Mouse (Mus musculus) cerebellum, adult 18-20 months (tissue): Measurements from ENCODE around the gene Ttll12.

Experiments
- DNase-seq, 2 experiments: peaks; one replicate each; pipeline ENCODE4 v3.0.0; 2021

Ttll12 gene

GRCm38 (mm10) chr15:83594513-83595363 lies at the start of gene Ttll12:
TSS of gene Ttll12 (minus strand) at chr15:83595157.
- DNase-seq = peak; percentile 95 to 98

GRCm38 (mm10) chr15:83642518-83642917 lies 47.6 kb upstream of the Ttll12 start:
- DNase-seq = no peak

- DNase-seq = no peak
Observed at GRCm38 (mm10) chr15:83640208-83640607, 45.3 kb upstream of the Ttll12 start.

GRCm38 (mm10) chr15:83639160-83639559 lies 44.2 kb upstream of the Ttll12 start:
- DNase-seq = no peak

GRCm38 (mm10) chr15:83638196-83638899 lies 43.4 kb upstream of the Ttll12 start:
- no peak for DNase-seq

DNA sequence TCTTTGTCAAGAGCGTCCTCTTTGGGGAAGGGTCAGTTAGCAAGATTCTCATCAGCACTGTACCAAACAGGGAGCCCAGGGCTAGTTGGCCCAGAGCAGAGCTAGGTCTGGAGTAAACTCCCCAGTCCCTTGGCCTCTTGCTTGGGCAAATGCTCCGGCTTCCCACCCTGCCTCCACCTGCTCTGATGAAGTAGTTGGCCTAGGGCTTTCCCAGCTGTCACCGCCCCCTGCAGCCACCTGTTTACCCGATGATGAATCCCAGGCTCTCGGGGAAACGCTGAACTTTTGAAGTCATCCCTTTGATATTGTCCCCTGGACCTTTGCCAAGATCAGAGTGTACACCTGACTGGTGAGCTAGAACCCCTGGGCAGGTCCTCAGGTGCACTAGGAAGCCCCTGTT lies 41.8 kb upstream of the Ttll12 start:
- DNase-seq = peak in 1 of 2 experiments; percentile 7

GRCm38 (mm10) chr15:83635251-83635650 lies 40.3 kb upstream of the Ttll12 start:
- DNase-seq = no peak

GRCm38 (mm10) chr15:83634076-83634475 lies 39.1 kb upstream of the Ttll12 start:
- DNase-seq = no peak

GRCm38 (mm10) chr15:83631071-83631470 lies 36.1 kb upstream of the Ttll12 start:
- DNase-seq = no peak

- DNase-seq = no peak
Observed at GRCm38 (mm10) chr15:83629716-83630115, 34.8 kb upstream of the Ttll12 start.

- no peak for DNase-seq
Observed at GRCm38 (mm10) chr15:83626142-83626645, 31.2 kb upstream of the Ttll12 start.

GRCm38 (mm10) chr15:83615245-83615644 lies 20.3 kb upstream of the Ttll12 start:
- DNase-seq = no peak

GRCm38 (mm10) chr15:83607115-83607802 lies 12.3 kb upstream of the Ttll12 start:
- DNase-seq = peak; percentile 77 to 78

- no peak for DNase-seq
Observed at GRCm38 (mm10) chr15:83606700-83607099, 11.7 kb upstream of the Ttll12 start.

DNA sequence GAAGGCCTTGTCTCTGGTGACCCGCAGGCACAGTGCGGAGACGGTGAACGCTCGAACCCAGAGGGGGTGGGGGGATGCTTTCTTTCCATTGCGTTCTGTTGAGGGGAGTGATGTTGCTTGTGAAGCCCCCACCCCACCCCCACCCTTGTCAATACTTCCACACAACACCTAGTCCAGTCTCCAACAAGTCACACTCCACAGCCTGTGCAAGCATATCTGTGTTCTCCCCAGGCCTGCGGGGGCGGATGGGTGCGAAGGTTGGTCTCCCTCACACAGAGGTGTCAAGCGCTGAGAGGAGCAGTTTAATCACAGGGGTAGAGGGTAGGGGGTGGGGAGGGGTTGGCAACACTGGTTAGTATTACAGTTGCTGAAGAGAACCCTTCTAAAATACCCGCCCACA lies 11.3 kb upstream of the Ttll12 start:
- no peak for DNase-seq

DNA sequence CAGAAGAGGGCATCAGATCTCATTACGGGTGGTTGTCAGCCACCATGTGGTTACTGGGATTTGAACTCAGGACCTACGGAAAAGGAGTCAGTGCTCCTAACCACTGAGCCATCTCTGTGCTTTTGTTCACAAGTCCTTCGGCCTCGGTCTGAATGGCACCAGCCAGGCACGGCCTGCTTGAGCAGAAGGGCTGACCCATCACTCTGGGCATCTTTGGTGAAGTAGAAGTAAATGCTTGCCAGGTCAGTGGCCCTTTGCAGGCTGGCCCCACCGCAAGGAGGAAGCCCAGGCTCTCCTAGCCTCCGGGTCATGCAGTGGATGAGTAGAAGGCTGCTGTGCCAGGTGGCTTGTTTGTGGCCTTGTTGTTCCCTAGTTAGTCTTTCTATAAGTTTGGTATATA lies 8.5 kb upstream of the Ttll12 start:
- DNase-seq = no peak

DNA sequence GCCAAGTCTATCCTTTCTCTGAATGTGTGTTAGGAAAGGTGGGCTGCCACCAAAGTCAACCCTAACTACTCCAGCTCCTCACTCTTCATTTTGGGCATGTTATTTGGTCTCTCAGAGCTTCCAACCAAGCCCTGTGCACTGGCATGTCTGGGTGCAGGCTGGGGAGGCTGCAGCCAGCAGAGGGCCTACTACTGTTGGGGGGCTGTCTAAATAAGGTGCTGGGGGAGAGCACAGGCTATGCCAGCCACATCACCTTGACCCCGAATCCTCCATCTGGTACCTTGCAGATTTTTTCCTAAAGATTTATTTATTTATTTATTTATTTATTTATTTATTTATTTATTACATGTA lies 8.1 kb upstream of the Ttll12 start:
- DNase-seq = no peak

DNA sequence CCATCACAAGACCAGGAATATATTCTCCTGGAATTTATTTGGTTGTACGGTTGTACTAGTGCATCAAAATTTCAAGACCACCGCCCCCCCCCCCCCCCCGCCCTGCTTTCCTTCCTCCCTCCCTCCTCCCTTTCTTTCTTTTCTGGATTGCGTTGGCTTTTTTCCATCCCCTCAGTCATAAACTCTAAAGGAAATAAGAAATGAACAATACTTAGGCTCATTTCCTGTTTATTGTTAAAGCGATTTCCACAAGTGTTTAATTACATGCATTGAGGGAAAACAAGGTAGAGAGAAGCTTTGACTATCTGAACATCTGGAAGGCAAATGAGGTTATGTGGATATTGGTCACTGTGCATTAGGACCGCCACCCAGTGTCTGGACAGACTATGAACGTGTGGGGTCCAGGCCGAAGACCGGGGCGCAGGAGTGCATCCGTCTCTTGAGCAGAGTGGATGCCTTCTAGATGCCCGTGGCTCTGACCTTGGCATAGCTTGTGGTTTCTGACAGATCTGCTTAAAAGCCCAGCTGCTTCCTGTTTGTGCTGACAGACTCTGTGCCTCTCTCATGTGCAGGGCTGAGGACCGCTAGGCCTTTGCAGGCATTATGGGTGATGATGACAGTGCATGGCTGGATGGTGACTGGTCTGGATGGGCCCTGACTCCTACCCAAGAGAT lies 7.6 kb upstream of the Ttll12 start:
- no peak for DNase-seq

DNA sequence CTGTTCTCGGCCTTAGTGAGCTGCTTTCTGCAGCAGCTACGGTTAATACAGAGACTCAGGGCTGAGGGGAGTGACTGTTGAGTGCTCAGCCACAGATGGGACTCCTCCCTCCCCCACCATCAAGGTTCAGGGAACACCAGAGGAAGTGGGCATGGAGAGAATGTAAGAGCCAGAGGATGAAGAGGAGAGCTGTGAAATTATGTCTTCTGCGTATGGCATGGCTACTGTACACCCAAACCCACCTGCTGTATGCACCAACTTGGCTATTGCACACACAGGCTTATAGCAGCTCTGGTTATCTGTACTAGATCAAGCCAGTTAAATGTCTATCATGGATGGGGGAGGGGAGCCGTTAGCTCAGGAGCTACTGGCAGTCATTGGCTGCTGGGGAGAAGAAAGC lies 6.2 kb upstream of the Ttll12 start:
- no peak for DNase-seq

DNA sequence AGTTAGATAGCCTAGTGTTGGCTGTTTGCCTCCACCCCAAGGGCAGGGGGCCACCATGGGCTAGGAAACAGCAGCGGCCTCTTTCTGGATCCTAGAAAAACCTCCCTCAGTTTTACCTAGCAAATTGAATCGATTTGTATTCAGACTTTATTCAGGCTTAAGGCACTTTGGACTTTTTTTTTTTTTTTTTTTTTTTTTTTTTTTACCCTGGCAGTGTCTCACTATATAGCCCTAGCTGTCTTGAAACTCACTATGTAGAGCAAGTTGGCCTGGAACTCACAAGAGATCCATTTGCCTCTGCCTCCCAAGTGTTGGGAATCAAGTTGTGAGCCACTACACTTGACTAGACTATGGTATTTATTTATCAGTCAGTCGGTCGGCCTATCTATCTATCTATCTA lies 1.9 kb upstream of the Ttll12 start:
- DNase-seq = no peak

GRCm38 (mm10) chr15:83595364-83595711 lies 381 bp upstream of the Ttll12 start:
- DNase-seq = no peak

GRCm38 (mm10) chr15:83593702-83594512 lies 1.1 kb downstream of the Ttll12 start:
- DNase-seq = no peak
